Mouse (Mus musculus) thymus, adult 2 months (tissue): ENCODE data around the gene Elob. TPM values are rescaled to one million over a fixed set of nuclear protein-coding genes. Genes with fewer than 3 reads are reported as not detected.

ENCODE experiments used
- DNase-seq: peaks from one replicate; pipeline ENCODE4 v3.0.0; 2021
- H3K27ac ChIP-seq: fragments of 200-500 bp; 2 replicates; pipeline ENCODE4 v1.5.1; 2012; ENCODE audit warnings: low read length, control low read depth; ENCODE audit not compliant: control insufficient read depth, insufficient read depth
- H3K27me3 ChIP-seq: fragments of 200-500 bp; 2 replicates; pipeline ENCODE4 v1.6.1; 2012; ENCODE audit warnings: mild to moderate bottlenecking, low read length, moderate library complexity, mixed read lengths; ENCODE audit not compliant: control insufficient read depth, insufficient read depth
- H3K36me3 ChIP-seq: fragments of 200-500 bp; 2 replicates; pipeline ENCODE4 v1.6.1; 2012; ENCODE audit warnings: mild to moderate bottlenecking, low read length, moderate library complexity; ENCODE audit not compliant: control insufficient read depth, insufficient read depth
- H3K4me1 ChIP-seq: fragments of 200-500 bp; replicated peaks from 2 replicates; pipeline ENCODE4 v1.6.1; 2012; ENCODE audit warnings: low read length; ENCODE audit not compliant: control insufficient read depth, insufficient read depth
- H3K4me3 ChIP-seq: fragments of 200-500 bp; 2 replicates; pipeline ENCODE4 v1.5.1; 2012; ENCODE audit warnings: mild to moderate bottlenecking, low read length, control low read depth, moderate library complexity; ENCODE audit not compliant: control insufficient read depth, insufficient read depth
- CTCF ChIP-seq: fragments of 200-500 bp; IDR thresholded peaks from 2 replicates; pipeline ENCODE4 v1.5.1; 2012; ENCODE audit warnings: mild to moderate bottlenecking, control low read depth, low read length, moderate library complexity, borderline replicate concordance; ENCODE audit not compliant: control insufficient read depth, poor library complexity, insufficient read depth; ENCODE audit errors: extremely low read depth
- POLR2A ChIP-seq: fragments of 200-500 bp; IDR thresholded peaks from 2 replicates; pipeline ENCODE4 v1.6.1; 2012; ENCODE audit warnings: mild to moderate bottlenecking, low read length, control low read depth, moderate library complexity; ENCODE audit not compliant: control insufficient read depth, poor library complexity, insufficient read depth; ENCODE audit errors: extremely low read depth
- WGBS: fragments of 180-500 bp; shearing (Covaris S2); methylation state at CpG from one replicate; pipeline ENCODE4 v1.1.7; 2018; 5-methylcytosine and 5-hydroxymethylcytosine counted together
- polyA plus RNA-seq: library from polyadenylated mRNA; depleted of rRNA; stranded (reverse); fragments of >200 nt; gene quantifications from 2 replicates; pipeline ENCODE4 v1.2.3, GENCODE M21; 2012

The Elob gene
- polyA plus RNA-seq, 1 experiment = 815 TPM

- Histone ChIP-seq H3K27me3 (no peaks in the 10 kb centered on the region), H3K27ac (no peak overlapping the region), H3K36me3 (peaks cover 95% of the 10 kb centered on the region)
Observed at GRCm38 (mm10) chr17:23819235-23819634, 9.7 kb downstream of the Elob start.

GRCm38 (mm10) chr17:23818579-23818978 is 10.4 kb downstream of the Elob start:
- H3K27me3 ChIP-seq = no peaks in the 10 kb centered on the region
- no peak for TF ChIP-seq CTCF
- H3K36me3 ChIP-seq = peaks cover 95% of the 10 kb centered on the region
- no peak overlapping the region for H3K4me3 ChIP-seq
- no peak overlapping the region for H3K27ac ChIP-seq
- 98% methylated on average over 8 of the region's 8 CpGs for WGBS
- H3K4me1 ChIP-seq = no peaks in the 10 kb centered on the region
- DNase-seq = no peak

More at GRCm38 (mm10) chr17:23819235-23819634, 9.7 kb downstream of the Elob start:
- TF ChIP-seq POLR2A (no peak), CTCF (no peak)
- Histone ChIP-seq H3K4me3 (no peak overlapping the region), H3K4me1 (no peaks in the 10 kb centered on the region)
- no peak for DNase-seq
- 98% methylated on average over 25 of the region's 25 CpGs for WGBS

- no peak for DNase-seq
- H3K36me3 ChIP-seq = peaks cover 100% of the 10 kb centered on the region
- TF ChIP-seq CTCF (no peak), POLR2A (no peak)
- no peaks in the 10 kb centered on the region for H3K4me1 ChIP-seq
- over 99% methylated on average over 16 of the region's 16 CpGs for WGBS
- H3K4me3 ChIP-seq = no peak overlapping the region
- no peaks in the 10 kb centered on the region for H3K27me3 ChIP-seq
- no peak overlapping the region for H3K27ac ChIP-seq
Observed at GRCm38 (mm10) chr17:23815641-23816040, 13.3 kb downstream of the Elob start.

- over 99% methylated on average over 3 of the region's 3 CpGs for WGBS
- peaks cover 7% of the 10 kb centered on the region for H3K4me1 ChIP-seq
- no peak overlapping the region for H3K27ac ChIP-seq
- no peak for TF ChIP-seq POLR2A
- no peak for TF ChIP-seq CTCF
- H3K27me3 ChIP-seq = no peaks in the 10 kb centered on the region
- no peak overlapping the region for H3K4me3 ChIP-seq
- DNase-seq = no peak
- peaks cover 55% of the 10 kb centered on the region for H3K36me3 ChIP-seq
Observed at GRCm38 (mm10) chr17:23807918-23808317, 21.0 kb downstream of the Elob start.

GRCm38 (mm10) chr17:23806867-23807266 is 22.1 kb downstream of the Elob start:
- DNase-seq = no peak
- WGBS = 68% methylated on average over 25 of the region's 25 CpGs
- TF ChIP-seq CTCF (no peak), POLR2A (no peak)
- H3K27me3 ChIP-seq = no peaks in the 10 kb centered on the region
- H3K36me3 ChIP-seq = peaks cover 44% of the 10 kb centered on the region
- no peak overlapping the region for H3K4me3 ChIP-seq
- H3K4me1 ChIP-seq = peaks cover 12% of the 10 kb centered on the region
- no peak overlapping the region for H3K27ac ChIP-seq

GRCm38 (mm10) chr17:23804426-23805085 is 24.4 kb downstream of the Elob start:
- H3K4me1 ChIP-seq = peaks cover 12% of the 10 kb centered on the region
- no peaks in the 10 kb centered on the region for H3K27me3 ChIP-seq
- TF ChIP-seq POLR2A = no peak
- TF ChIP-seq CTCF = no peak
- H3K36me3 ChIP-seq = peaks cover 21% of the 10 kb centered on the region
- no peak for DNase-seq
- peak overlapping the region; percentile 36 for H3K27ac ChIP-seq
- WGBS = 0% methylated on average over 8 of the region's 8 CpGs
- H3K4me3 ChIP-seq = peak overlapping the region; percentile 82

- Histone ChIP-seq H3K4me3 (peak overlapping the region; percentile 82), H3K36me3 (peaks cover 11% of the 10 kb centered on the region), H3K4me1 (peaks cover 12% of the 10 kb centered on the region), H3K27ac (peak overlapping the region; percentile 36), H3K27me3 (no peaks in the 10 kb centered on the region)
- TF ChIP-seq POLR2A (no peak), CTCF (no peak)
- peak; percentile 75 for DNase-seq
- WGBS = under 1% methylated on average over 82 of the region's 83 CpGs
Observed at GRCm38 (mm10) chr17:23803366-23804041, 25.4 kb downstream of the Elob start.
